Mouse (Mus musculus): Measurements from ENCODE around the gene Hip1. TPM values are rescaled to one million over a fixed set of nuclear protein-coding genes. Genes with fewer than 3 reads are reported as not detected.
A peak's percentile ranks its signal among the peaks of the same experiment; 100 is the strongest.
"Not testable (repeated sequence)": the region's sequence is repeated elsewhere in the genome, so short reads cannot be mapped to it uniquely, and the experiment has no call there.

Gene Hip1
- polyA plus RNA-seq, 1 experiment from 2014 or later: 33.7 TPM

GRCm38 (mm10) chr5:135460152-135460832, 84.6 kb downstream of the Hip1 start:
- Histone ChIP-seq H3K9ac (no peak overlapping the region), H3K27ac (peak overlapping the region; percentile 77), H3K4me1 (no peaks in the 10 kb centered on the region), H3K27me3 (no peaks in the 10 kb centered on the region), H3K4me3 (no peak overlapping the region), H3K4me2 (peak overlapping the region; percentile 4; the same call in 1 of the 2 replicates), H3K9me3 (no peaks in the 10 kb centered on the region), H3K36me3 (peaks cover 13% of the 10 kb centered on the region)
- peak; percentile 25; the same call in 1 of the 2 replicates for ATAC-seq (ENCODE audit: borderline replicate concordance, extremely low read depth, low FRiP score, low TSS enrichment)
- WGBS: 71% methylated on average over 12 of the region's 12 CpGs

- WGBS: 71% methylated on average over 3 of the region's 3 CpGs
- peaks cover 21% of the 10 kb centered on the region for H3K36me3 ChIP-seq
- H3K4me3 ChIP-seq: no peak overlapping the region
- no peak for ATAC-seq (ENCODE audit: borderline replicate concordance, extremely low read depth, low FRiP score, low TSS enrichment)
- no peaks in the 10 kb centered on the region for H3K27me3 ChIP-seq
- 0 out of 2 replicates have a peak overlapping the region, but pooled peaks have one; percentile 22 for H3K27ac ChIP-seq
- H3K9ac ChIP-seq: no peak overlapping the region
- H3K9me3 ChIP-seq: no peaks in the 10 kb centered on the region
- H3K4me1 ChIP-seq: no peaks in the 10 kb centered on the region
- H3K4me2 ChIP-seq: no peak overlapping the region
These were observed 85.4 kb downstream of the Hip1 start for GRCm38 (mm10) chr5:135459486-135459885.

- H3K4me1 ChIP-seq: no peaks in the 10 kb centered on the region
- H3K27ac ChIP-seq: no peak overlapping the region
- H3K4me3 ChIP-seq: no peak overlapping the region
- no peaks in the 10 kb centered on the region for H3K27me3 ChIP-seq
- no peak for ATAC-seq (ENCODE audit: borderline replicate concordance, extremely low read depth, low FRiP score, low TSS enrichment)
- peaks cover 30% of the 10 kb centered on the region for H3K36me3 ChIP-seq
- no peak overlapping the region for H3K9ac ChIP-seq
- H3K9me3 ChIP-seq: no peaks in the 10 kb centered on the region
- no peak overlapping the region for H3K4me2 ChIP-seq
- WGBS: 87% methylated on average over 16 of the region's 16 CpGs
These were observed 87.0 kb downstream of the Hip1 start for GRCm38 (mm10) chr5:135457961-135458360.

GRCm38 (mm10) chr5:135456515-135456914, 88.4 kb downstream of the Hip1 start:
- no peak overlapping the region for H3K4me3 ChIP-seq
- H3K27ac ChIP-seq: no peak overlapping the region
- no peaks in the 10 kb centered on the region for H3K27me3 ChIP-seq
- no peak overlapping the region for H3K4me2 ChIP-seq
- no peak overlapping the region for H3K9ac ChIP-seq
- no peaks in the 10 kb centered on the region for H3K4me1 ChIP-seq
- H3K36me3 ChIP-seq: peaks cover 34% of the 10 kb centered on the region
- no peaks in the 10 kb centered on the region for H3K9me3 ChIP-seq
- WGBS: 91% methylated on average over 9 of the region's 9 CpGs
- ATAC-seq (ENCODE audit: borderline replicate concordance, extremely low read depth, low FRiP score, low TSS enrichment): no peak

GRCm38 (mm10) chr5:135454256-135454655, 90.7 kb downstream of the Hip1 start:
- no peak overlapping the region for H3K9ac ChIP-seq
- H3K4me3 ChIP-seq: no peak overlapping the region
- H3K27ac ChIP-seq: no peak overlapping the region
- no peaks in the 10 kb centered on the region for H3K9me3 ChIP-seq
- H3K4me2 ChIP-seq: no peak overlapping the region
- H3K4me1 ChIP-seq: no peaks in the 10 kb centered on the region
- H3K36me3 ChIP-seq: peaks cover 49% of the 10 kb centered on the region
- no peaks in the 10 kb centered on the region for H3K27me3 ChIP-seq
- 95% methylated on average over 2 of the region's 2 CpGs for WGBS
- no peak for ATAC-seq (ENCODE audit: borderline replicate concordance, extremely low read depth, low FRiP score, low TSS enrichment)

- H3K9ac ChIP-seq; H3K4me2 ChIP-seq; ATAC-seq (ENCODE audit: borderline replicate concordance, extremely low read depth, low FRiP score, low TSS enrichment); H3K27ac ChIP-seq; H3K4me1 ChIP-seq; H3K27me3 ChIP-seq; H3K9me3 ChIP-seq; H3K4me3 ChIP-seq: not testable (repeated sequence)
- 81% methylated on average over 5 of the region's 5 CpGs for WGBS
- peaks cover 57% of the 10 kb centered on the region for H3K36me3 ChIP-seq
These were observed 93.4 kb downstream of the Hip1 start for GRCm38 (mm10) chr5:135451559-135451958.

- Histone ChIP-seq H3K9ac (no peak overlapping the region), H3K4me2 (no peak overlapping the region), H3K4me3 (no peak overlapping the region), H3K9me3 (no peaks in the 10 kb centered on the region), H3K4me1 (no peaks in the 10 kb centered on the region), H3K36me3 (peaks cover 57% of the 10 kb centered on the region), H3K27ac (no peak overlapping the region), H3K27me3 (no peaks in the 10 kb centered on the region)
- no peak for ATAC-seq (ENCODE audit: borderline replicate concordance, extremely low read depth, low FRiP score, low TSS enrichment)
- WGBS: 86% methylated on average over 8 of the region's 8 CpGs
These were observed 93.8 kb downstream of the Hip1 start for GRCm38 (mm10) chr5:135451100-135451499.

- Histone ChIP-seq H3K9me3 (no peaks in the 10 kb centered on the region), H3K4me3 (no peak overlapping the region), H3K9ac (no peak overlapping the region), H3K4me2 (no peak overlapping the region), H3K27me3 (no peaks in the 10 kb centered on the region), H3K4me1 (peaks cover 3% of the 10 kb centered on the region; the same call in 1 of the 2 replicates), H3K27ac (no peak overlapping the region), H3K36me3 (peaks cover 43% of the 10 kb centered on the region)
- ATAC-seq (ENCODE audit: borderline replicate concordance, extremely low read depth, low FRiP score, low TSS enrichment): no peak
- WGBS: 87% methylated on average over 8 of the region's 8 CpGs
These were observed 99.2 kb downstream of the Hip1 start for GRCm38 (mm10) chr5:135445755-135446154.

- no peak for ATAC-seq (ENCODE audit: borderline replicate concordance, extremely low read depth, low FRiP score, low TSS enrichment)
- Histone ChIP-seq H3K4me2 (no peak overlapping the region), H3K4me3 (no peak overlapping the region), H3K27ac (no peak overlapping the region), H3K36me3 (peaks cover 22% of the 10 kb centered on the region; the same call in 1 of the 2 replicates), H3K4me1 (peaks cover 3% of the 10 kb centered on the region; the same call in 1 of the 2 replicates), H3K27me3 (no peaks in the 10 kb centered on the region), H3K9me3 (no peaks in the 10 kb centered on the region), H3K9ac (no peak overlapping the region)
- WGBS: 61% methylated on average over 7 of the region's 7 CpGs
These were observed 102.5 kb downstream of the Hip1 start for GRCm38 (mm10) chr5:135442430-135442829.

GRCm38 (mm10) chr5:135435039-135435438, 109.9 kb downstream of the Hip1 start:
- Histone ChIP-seq H3K27ac (no peak overlapping the region), H3K9me3 (no peaks in the 10 kb centered on the region), H3K27me3 (no peaks in the 10 kb centered on the region), H3K4me2 (no peak overlapping the region), H3K4me1 (no peaks in the 10 kb centered on the region), H3K36me3 (peaks cover 44% of the 10 kb centered on the region), H3K9ac (no peak overlapping the region), H3K4me3 (no peak overlapping the region)
- WGBS: 94% methylated on average over 10 of the region's 10 CpGs
- ATAC-seq (ENCODE audit: borderline replicate concordance, extremely low read depth, low FRiP score, low TSS enrichment): no peak

GRCm38 (mm10) chr5:135433861-135434260, 111.1 kb downstream of the Hip1 start:
- Histone ChIP-seq H3K4me2 (no peak overlapping the region), H3K9ac (no peak overlapping the region)
- ATAC-seq (ENCODE audit: borderline replicate concordance, extremely low read depth, low FRiP score, low TSS enrichment): no peak

GRCm38 (mm10) chr5:135431111-135431510, 113.8 kb downstream of the Hip1 start:
- Histone ChIP-seq H3K4me1 (no peaks in the 10 kb centered on the region), H3K4me3 (no peak overlapping the region), H3K9ac (no peak overlapping the region), H3K4me2 (no peak overlapping the region), H3K27ac (no peak overlapping the region), H3K36me3 (peaks cover 70% of the 10 kb centered on the region), H3K27me3 (no peaks in the 10 kb centered on the region), H3K9me3 (no peaks in the 10 kb centered on the region)
- ATAC-seq (ENCODE audit: borderline replicate concordance, extremely low read depth, low FRiP score, low TSS enrichment): no peak
- 62% methylated on average over 6 of the region's 6 CpGs for WGBS

More at GRCm38 (mm10) chr5:135433861-135434260, 111.1 kb downstream of the Hip1 start:
- Histone ChIP-seq H3K4me3 (no peak overlapping the region), H3K4me1 (no peaks in the 10 kb centered on the region), H3K9me3 (no peaks in the 10 kb centered on the region), H3K27ac (no peak overlapping the region), H3K27me3 (no peaks in the 10 kb centered on the region), H3K36me3 (peaks cover 47% of the 10 kb centered on the region)
- 97% methylated on average over 4 of the region's 4 CpGs for WGBS

Measured in lung, embryonic 15.5 days (tissue).